Mouse (Mus musculus): ENCODE data around the gene Gramd1a. TPM values are rescaled to one million over a fixed set of nuclear protein-coding genes. Genes with fewer than 3 reads are reported as not detected.
A peak's percentile ranks its signal among the peaks of the same experiment; 100 is the strongest.

The Gramd1a gene
- total and polyA plus RNA-seq, 2 experiments from 2014 or later, result 25.9 to 53.9 TPM

DNA sequence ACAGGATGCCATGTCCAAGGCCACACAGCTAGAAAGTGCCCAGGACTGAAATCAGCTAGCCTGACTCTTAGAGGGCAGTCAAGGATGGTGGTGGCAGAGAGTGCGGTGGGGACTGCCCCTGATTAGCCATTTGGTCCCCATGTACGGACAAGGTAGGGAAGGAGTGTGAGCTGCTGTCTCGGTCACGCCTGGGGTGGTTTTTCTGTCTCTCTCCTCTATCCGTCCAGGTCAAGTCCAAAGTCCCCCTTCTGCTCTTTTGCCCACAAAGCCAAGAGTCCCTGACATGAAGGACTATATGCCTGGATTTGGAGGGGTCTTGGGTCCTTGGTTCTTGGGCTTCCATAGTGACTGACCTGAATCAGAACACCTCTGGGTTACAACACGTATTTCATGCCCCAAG lies 41.9 kb downstream of the Gramd1a start:
- WGBS, result 90% methylated on average over 6 of the region's 6 CpGs
- H3K27ac ChIP-seq (ENCODE audit: low read depth), result no peak overlapping the region

DNA sequence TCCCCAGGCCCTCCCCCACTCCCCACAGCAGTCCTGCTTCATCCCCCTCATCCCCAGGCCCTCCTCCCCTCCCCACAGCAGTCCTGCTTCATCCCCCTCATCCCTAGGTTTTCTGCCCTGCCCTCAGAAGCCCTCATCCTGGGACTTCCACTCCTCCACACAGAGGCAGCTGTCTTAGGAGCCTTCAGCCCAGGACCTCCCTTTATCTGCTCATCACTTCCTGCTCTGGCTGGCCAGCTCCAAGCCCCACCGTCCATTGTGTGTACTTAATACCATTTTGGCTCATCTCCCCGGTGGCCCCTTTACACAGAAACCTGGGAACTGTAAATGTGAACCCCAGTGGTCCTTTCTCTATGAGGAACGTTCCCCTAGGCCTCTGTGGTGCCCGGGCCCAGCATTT lies 43.7 kb downstream of the Gramd1a start:
- Histone ChIP-seq H3K9ac (replicated peaks; ENCODE audit: low read depth, low read length) (no peak overlapping the region), H3K9me3 (replicated peaks; ENCODE audit: control insufficient read depth, low read length) (no peaks in the 10 kb centered on the region), H3K27me3 (ENCODE audit: control insufficient read depth, insufficient read depth, low read length) (no peaks in the 10 kb centered on the region), H3K4me2 (ENCODE audit: low read depth, low read length) (no peak overlapping the region), H3K27ac (ENCODE audit: low read depth) (no peak overlapping the region), H3K4me3 (ENCODE audit: low read depth, low read length) (no peak overlapping the region), H3K4me1 (ENCODE audit: control insufficient read depth, insufficient read depth) (peaks cover 15% of the 10 kb centered on the region), H3K36me3 (replicated peaks; ENCODE audit: control insufficient read depth, insufficient read depth, low read length) (no peaks in the 10 kb centered on the region)
- DNase-seq (ENCODE audit: low spot score) (no peak), ATAC-seq (ENCODE audit: insufficient read depth, low read depth) (no peak)
- TF ChIP-seq EP300 (IDR thresholded peaks at IDR 0.05; ENCODE audit: low read depth), result no peak
- no peak for TF ChIP-seq CTCF (IDR thresholded peaks at IDR 0.05; ENCODE audit: low read depth)
- WGBS, result 43% methylated on average over 4 of the region's 4 CpGs

More for the DNA sequence above, 41.9 kb downstream of the Gramd1a start:
- no peak overlapping the region for H3K4me3 ChIP-seq (ENCODE audit: low read depth, low read length)
- H3K9ac ChIP-seq (replicated peaks; ENCODE audit: low read depth, low read length), result no peak overlapping the region
- TF ChIP-seq CTCF (IDR thresholded peaks at IDR 0.05; ENCODE audit: low read depth) (no peak), EP300 (IDR thresholded peaks at IDR 0.05; ENCODE audit: low read depth) (no peak)
- H3K9me3 ChIP-seq (replicated peaks; ENCODE audit: control insufficient read depth, low read length), result no peaks in the 10 kb centered on the region
- H3K36me3 ChIP-seq (replicated peaks; ENCODE audit: control insufficient read depth, insufficient read depth, low read length), result no peaks in the 10 kb centered on the region
- ATAC-seq (ENCODE audit: insufficient read depth, low read depth) (no peak), DNase-seq (ENCODE audit: low spot score) (no peak)
- H3K4me2 ChIP-seq (ENCODE audit: low read depth, low read length), result no peak overlapping the region
- no peaks in the 10 kb centered on the region for H3K27me3 ChIP-seq (ENCODE audit: control insufficient read depth, insufficient read depth, low read length)
- peaks cover 15% of the 10 kb centered on the region for H3K4me1 ChIP-seq (ENCODE audit: control insufficient read depth, insufficient read depth)

DNA sequence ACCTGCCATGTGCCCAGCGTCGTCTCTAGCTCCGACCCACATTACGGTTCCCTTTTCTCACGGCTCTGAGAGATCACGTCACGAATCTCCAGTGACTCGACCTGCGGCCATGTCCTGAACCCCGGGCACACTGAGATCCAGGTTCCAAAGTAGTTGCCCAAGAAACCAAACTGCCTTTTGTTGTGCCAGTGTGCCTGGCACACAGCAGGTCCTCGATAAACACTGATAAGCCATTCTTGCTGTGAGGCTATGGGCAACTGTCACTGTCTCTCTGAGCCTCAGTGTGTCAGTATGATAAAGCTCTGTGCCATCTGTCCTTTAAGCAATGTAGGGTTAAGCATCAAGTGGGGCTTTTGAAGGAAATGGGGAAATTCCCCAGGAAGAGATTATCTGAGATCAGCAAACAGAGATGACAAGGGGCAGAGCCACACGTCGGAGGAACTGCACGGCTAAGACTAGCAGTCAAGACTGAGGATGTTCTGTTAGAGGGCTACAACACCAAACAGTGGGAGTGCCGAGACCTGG lies 44.8 kb downstream of the Gramd1a start:
- peaks cover 14% of the 10 kb centered on the region for H3K4me1 ChIP-seq (ENCODE audit: control insufficient read depth, insufficient read depth)
- H3K4me2 ChIP-seq (ENCODE audit: low read depth, low read length), result no peak overlapping the region
- DNase-seq (ENCODE audit: low spot score) (no peak), ATAC-seq (ENCODE audit: insufficient read depth, low read depth) (no peak)
- TF ChIP-seq CTCF (IDR thresholded peaks at IDR 0.05; ENCODE audit: low read depth) (no peak), EP300 (IDR thresholded peaks at IDR 0.05; ENCODE audit: low read depth) (no peak)
- no peak overlapping the region for H3K9ac ChIP-seq (replicated peaks; ENCODE audit: low read depth, low read length)
- H3K27me3 ChIP-seq (ENCODE audit: control insufficient read depth, insufficient read depth, low read length), result no peaks in the 10 kb centered on the region
- H3K36me3 ChIP-seq (replicated peaks; ENCODE audit: control insufficient read depth, insufficient read depth, low read length), result no peaks in the 10 kb centered on the region
- H3K4me3 ChIP-seq (ENCODE audit: low read depth, low read length), result no peak overlapping the region
- peak overlapping the region; percentile 6; the same call in 1 of the 2 replicates for H3K27ac ChIP-seq (ENCODE audit: low read depth)
- no peaks in the 10 kb centered on the region for H3K9me3 ChIP-seq (replicated peaks; ENCODE audit: control insufficient read depth, low read length)
- WGBS, result 75% methylated on average over 15 of the region's 15 CpGs

DNA sequence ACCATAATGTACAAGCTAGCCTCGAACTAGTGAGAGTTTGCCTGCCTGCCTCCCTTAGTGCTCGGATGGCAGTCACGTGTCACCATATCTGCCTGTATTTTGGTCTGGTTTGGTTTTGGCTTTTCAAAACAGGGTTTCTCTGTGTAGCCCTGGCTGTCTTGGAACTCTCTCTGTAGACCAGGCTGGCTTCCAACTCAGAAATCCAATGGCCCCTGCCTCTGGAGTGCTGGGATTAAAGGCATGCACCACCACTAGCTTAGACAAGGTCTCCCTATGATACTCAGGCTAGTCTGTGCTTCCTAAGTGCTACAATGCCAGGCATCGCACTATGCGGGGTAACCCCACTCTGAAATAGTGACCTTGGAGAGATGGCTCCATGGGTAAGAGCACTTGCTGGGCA lies 45.9 kb downstream of the Gramd1a start:
- WGBS, result 75% methylated on average over 5 of the region's 5 CpGs
- no peak overlapping the region for H3K9ac ChIP-seq (replicated peaks; ENCODE audit: low read depth, low read length)
- H3K36me3 ChIP-seq (replicated peaks; ENCODE audit: control insufficient read depth, insufficient read depth, low read length), result no peaks in the 10 kb centered on the region
- no peaks in the 10 kb centered on the region for H3K9me3 ChIP-seq (replicated peaks; ENCODE audit: control insufficient read depth, low read length)
- H3K4me1 ChIP-seq (ENCODE audit: control insufficient read depth, insufficient read depth), result peaks cover 4% of the 10 kb centered on the region; the same call in 1 of the 2 replicates
- H3K4me3 ChIP-seq (ENCODE audit: low read depth, low read length), result no peak overlapping the region
- ATAC-seq (ENCODE audit: insufficient read depth, low read depth), result no peak
- no peaks in the 10 kb centered on the region for H3K27me3 ChIP-seq (ENCODE audit: control insufficient read depth, insufficient read depth, low read length)
- TF ChIP-seq CTCF (IDR thresholded peaks at IDR 0.05; ENCODE audit: low read depth) (no peak), EP300 (IDR thresholded peaks at IDR 0.05; ENCODE audit: low read depth) (no peak)
- H3K4me2 ChIP-seq (ENCODE audit: low read depth, low read length), result no peak overlapping the region
- no peak overlapping the region for H3K27ac ChIP-seq (ENCODE audit: low read depth)
- no peak for DNase-seq (ENCODE audit: low spot score)

DNA sequence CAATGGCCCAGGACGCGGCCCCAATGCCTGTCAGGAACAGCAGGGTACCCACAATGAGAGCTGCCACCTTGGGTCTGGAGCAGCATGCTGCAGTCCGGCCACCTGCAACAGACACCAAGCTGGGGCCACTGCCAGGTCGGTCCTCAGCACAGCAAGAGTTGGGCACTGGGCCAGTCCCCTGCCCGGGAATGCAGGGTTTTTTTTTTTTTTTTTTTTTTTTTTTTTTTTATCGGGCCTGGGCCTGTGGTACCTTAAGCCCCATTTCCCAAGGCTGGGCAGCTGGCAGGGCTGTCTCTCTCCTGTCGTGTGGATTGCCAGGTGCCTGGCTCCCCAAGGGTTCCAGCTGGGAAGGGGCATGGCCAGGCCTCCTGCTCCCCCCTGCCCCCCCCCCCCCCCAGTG lies 46.6 kb downstream of the Gramd1a start:
- Histone ChIP-seq H3K36me3 (replicated peaks; ENCODE audit: control insufficient read depth, insufficient read depth, low read length) (no peaks in the 10 kb centered on the region), H3K9me3 (replicated peaks; ENCODE audit: control insufficient read depth, low read length) (no peaks in the 10 kb centered on the region), H3K9ac (replicated peaks; ENCODE audit: low read depth, low read length) (no peak overlapping the region), H3K27ac (ENCODE audit: low read depth) (no peak overlapping the region), H3K4me1 (ENCODE audit: control insufficient read depth, insufficient read depth) (peaks cover 4% of the 10 kb centered on the region; the same call in 1 of the 2 replicates), H3K4me3 (ENCODE audit: low read depth, low read length) (no peak overlapping the region), H3K4me2 (ENCODE audit: low read depth, low read length) (no peak overlapping the region), H3K27me3 (ENCODE audit: control insufficient read depth, insufficient read depth, low read length) (no peaks in the 10 kb centered on the region)
- 28% methylated on average over 5 of the region's 7 CpGs for WGBS
- ATAC-seq (ENCODE audit: insufficient read depth, low read depth) (peak; percentile 68), DNase-seq (ENCODE audit: low spot score) (peak; percentile 55)
- TF ChIP-seq EP300 (IDR thresholded peaks at IDR 0.05; ENCODE audit: low read depth), result no peak
- TF ChIP-seq CTCF (IDR thresholded peaks at IDR 0.05; ENCODE audit: low read depth), result no peak

DNA sequence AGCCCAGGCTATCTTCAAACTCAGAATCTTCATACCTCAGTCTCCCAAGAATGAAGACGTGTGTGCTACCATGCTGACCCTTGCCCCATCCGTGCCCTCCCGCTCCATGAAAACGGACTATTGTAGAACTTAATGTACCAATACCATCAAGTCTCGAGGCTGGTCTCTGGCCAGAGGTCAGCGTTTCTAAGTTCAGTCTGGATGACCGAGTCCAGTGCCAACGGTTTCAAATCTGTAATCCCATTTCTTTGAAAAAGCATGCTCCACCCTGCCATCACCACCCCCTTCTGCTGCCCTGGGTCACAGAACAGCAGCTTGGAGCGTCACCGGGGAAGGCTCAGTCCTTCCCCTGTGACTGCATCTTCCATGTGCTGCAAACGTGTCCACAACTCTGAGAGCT lies 47.9 kb downstream of the Gramd1a start:
- Histone ChIP-seq H3K27me3 (ENCODE audit: control insufficient read depth, insufficient read depth, low read length) (0 out of 2 replicates have a peak, but pooled peaks cover under 1% of the 10 kb centered on the region), H3K4me3 (ENCODE audit: low read depth, low read length) (no peak overlapping the region), H3K36me3 (replicated peaks; ENCODE audit: control insufficient read depth, insufficient read depth, low read length) (no peaks in the 10 kb centered on the region), H3K27ac (ENCODE audit: low read depth) (no peak overlapping the region), H3K9ac (replicated peaks; ENCODE audit: low read depth, low read length) (no peak overlapping the region), H3K4me2 (ENCODE audit: low read depth, low read length) (no peak overlapping the region), H3K4me1 (ENCODE audit: control insufficient read depth, insufficient read depth) (peaks cover 4% of the 10 kb centered on the region; the same call in 1 of the 2 replicates), H3K9me3 (replicated peaks; ENCODE audit: control insufficient read depth, low read length) (no peaks in the 10 kb centered on the region)
- TF ChIP-seq EP300 (IDR thresholded peaks at IDR 0.05; ENCODE audit: low read depth) (no peak), CTCF (IDR thresholded peaks at IDR 0.05; ENCODE audit: low read depth) (no peak)
- 88% methylated on average over 11 of the region's 11 CpGs for WGBS
- ATAC-seq (ENCODE audit: insufficient read depth, low read depth) (no peak), DNase-seq (ENCODE audit: low spot score) (no peak)
